Mouse (Mus musculus) activated CD4-positive, CD25-positive, alpha-beta regulatory T cell, adult 4 months (primary cell): ENCODE data around the gene Vmn1r78. TPM values are rescaled to one million over a fixed set of nuclear protein-coding genes. Genes with fewer than 3 reads are reported as not detected.
A peak's percentile ranks its signal among the peaks of the same experiment; 100 is the strongest.
"Not testable (repeated sequence)": the region's sequence is repeated elsewhere in the genome, so short reads cannot be mapped to it uniquely, and the experiment has no call there.

Source experiments
- ATAC-seq: one replicate; pipeline ENCODE4 v1.8.0; 2017
- polyA plus RNA-seq, 2 experiments: library from polyadenylated mRNA; unstranded; fragments of 100-300 nt; shearing (Covaris generic); gene quantifications; one replicate each; pipeline ENCODE4 v1.2.1; 2017

The Vmn1r78 gene
- not detected for polyA plus RNA-seq

- no peak for ATAC-seq
Measured at GRCm38 (mm10) chr7:12149957-12150356, at the start of gene Vmn1r78. Gene Vmn1r78 (plus strand): TSS chr7:12150257.

GRCm38 (mm10) chr7:12156463-12156862, 6.4 kb downstream of the Vmn1r78 start:
- ATAC-seq = peak; percentile 71

GRCm38 (mm10) chr7:12170979-12171378, 20.9 kb downstream of the Vmn1r78 start, which contains the start of gene Vmn1r79:
Gene Vmn1r79 (plus strand): TSS chr7:12171279.
- ATAC-seq = not testable (repeated sequence)

GRCm38 (mm10) chr7:12172926-12173325, 22.9 kb downstream of the Vmn1r78 start:
- not testable (repeated sequence) for ATAC-seq

GRCm38 (mm10) chr7:12188986-12189385, 38.9 kb downstream of the Vmn1r78 start, which contains the start of gene Vmn1r80:
Gene Vmn1r80 (plus strand): TSS chr7:12189286.
- no peak for ATAC-seq

GRCm38 (mm10) chr7:12204141-12204540, 54.1 kb downstream of the Vmn1r78 start:
- ATAC-seq = no peak

Other genes starting within 250 kb of the Vmn1r78 start
- gene Vmn1r76, start 212.0 kb upstream of the Vmn1r78 start, polyA plus RNA-seq = under 1 TPM in 1 of 2 experiments, not detected in 1; 0.07 TPM
- not detected for gene Vmn1r77, start 113.5 kb upstream of the Vmn1r78 start, polyA plus RNA-seq
- gene Vmn1r79, start 21.0 kb downstream of the Vmn1r78 start, polyA plus RNA-seq = not detected
- gene Vmn1r80, start 39.0 kb downstream of the Vmn1r78 start, polyA plus RNA-seq = under 1 TPM in 1 of 2 experiments, not detected in 1; 0.12 TPM
- under 1 TPM in 1 of 2 experiments, not detected in 1; 0.11 TPM for gene Vmn1r81, start 118.0 kb downstream of the Vmn1r78 start, polyA plus RNA-seq
- not detected for gene Vmn1r82, start 150.2 kb downstream of the Vmn1r78 start, polyA plus RNA-seq
- not detected for gene Vmn1r83, start 179.2 kb downstream of the Vmn1r78 start, polyA plus RNA-seq
- under 1 TPM in 1 of 2 experiments, not detected in 1; 0.19 TPM for gene Vmn1r84, start 219.0 kb downstream of the Vmn1r78 start, polyA plus RNA-seq